In genomic region chr12:45162011-45162410, GRCm38 (mm10) we compare ENCODE assay signal across 8 mouse cellular contexts.
DNase-seq lines count a peak whose midpoint lies in the region; ATAC-seq and TF ChIP-seq lines count a peak whose summit lies in the region.

No protein-coding gene starts in this region.

- H3K36me3 ChIP-seq in heart, adult 2 months (ENCODE audit: control insufficient read depth, insufficient read depth, low read length) = no peaks in the 10 kb centered on the region
- no peaks in the 10 kb centered on the region for H3K36me3 ChIP-seq in heart, embryonic 12.5 days
- H3K36me3 ChIP-seq in embryonic facial prominence, embryonic 14.5 days (ENCODE audit: control insufficient read depth, insufficient read depth, low read length) = no peaks in the 10 kb centered on the region

- TF ChIP-seq EP300 in heart, adult 2 months (IDR thresholded peaks at IDR 0.05; ENCODE audit: insufficient read depth, low read depth, low read length) = no peak

- H3K27me3 ChIP-seq in heart, adult 2 months (ENCODE audit: control insufficient read depth, insufficient read depth, low read length) = no peaks in the 10 kb centered on the region
- no peaks in the 10 kb centered on the region for H3K27me3 ChIP-seq in heart, embryonic 12.5 days (replicated peaks)
- H3K27me3 ChIP-seq in embryonic facial prominence, embryonic 14.5 days (replicated peaks; ENCODE audit: control insufficient read depth, insufficient read depth, low read length) = no peaks in the 10 kb centered on the region

- no peaks in the 10 kb centered on the region for H3K4me1 ChIP-seq in heart, adult 2 months (ENCODE audit: control insufficient read depth, insufficient read depth, low read length)
- H3K4me1 ChIP-seq in heart, embryonic 12.5 days (replicated peaks) = no peaks in the 10 kb centered on the region
- H3K4me1 ChIP-seq in embryonic facial prominence, embryonic 14.5 days (ENCODE audit: control insufficient read depth, insufficient read depth, low read length) = no peaks in the 10 kb centered on the region

- intact Hi-C loops in heart, adult 2 months (cut with DNase I) = loop anchor here (5.0 to 10.0 kb wide), 2 partner anchors 147 to 490 kb away; no protein-coding TSS in a partner anchor

- no peaks in the 10 kb centered on the region for H3K9me3 ChIP-seq in heart, embryonic 12.5 days (replicated peaks)
- no peaks in the 10 kb centered on the region for H3K9me3 ChIP-seq in embryonic facial prominence, embryonic 14.5 days (ENCODE audit: control insufficient read depth, low read length)

- no peak overlapping the region for H3K4me3 ChIP-seq in heart, adult 2 months
- no peak overlapping the region for H3K4me3 ChIP-seq in heart, embryonic 12.5 days
- no peak overlapping the region for H3K4me3 ChIP-seq in embryonic facial prominence, embryonic 14.5 days (ENCODE audit: low read depth, low read length)

- peak; percentile 4 to 17 for DNase-seq in heart, adult 2 months
- peak; percentile 42 for DNase-seq in ES-CJ7 (ENCODE audit: low read depth, low spot score)
- DNase-seq in embryonic facial prominence, embryonic 14.5 days (ENCODE audit: low spot score) = peak; percentile 35
- DNase-seq in kidney, postnatal 4 days = peak; percentile 4 to 21
- DNase-seq in skeletal muscle tissue, adult 2 months (ENCODE audit: low read depth, low spot score) = peak; percentile 5
- no peak for DNase-seq in B cell, adult 2 months
- DNase-seq in MN1 (ENCODE audit: low spot score) = no peak

- H3K27ac ChIP-seq in heart, adult 2 months = no peak overlapping the region
- H3K27ac ChIP-seq in heart, embryonic 12.5 days (ENCODE audit: poor library complexity, severe bottlenecking) = no peak overlapping the region
- H3K27ac ChIP-seq in embryonic facial prominence, embryonic 14.5 days (replicated peaks; ENCODE audit: low read depth, low read length) = no peak overlapping the region

- no peak for ATAC-seq in heart, embryonic 12.5 days (ENCODE audit: insufficient number of reproducible peaks, low FRiP score)
- no peak for ATAC-seq in embryonic facial prominence, embryonic 14.5 days (ENCODE audit: low read depth)

- no peaks in the 10 kb centered on the region for H3K79me2 ChIP-seq in heart, adult 2 months (replicated peaks; ENCODE audit: control insufficient read depth, insufficient read depth, low read length)

- WGBS in heart, adult 2 months = 79% methylated on average over 4 of the region's 4 CpGs
- WGBS in heart, embryonic 12.5 days = 63% methylated on average over 4 of the region's 4 CpGs
- 73% methylated on average over 4 of the region's 4 CpGs for WGBS in embryonic facial prominence, embryonic 14.5 days

- H3K9ac ChIP-seq in heart, adult 2 months (ENCODE audit: low read depth, low read length) = no peak overlapping the region
- no peak overlapping the region for H3K9ac ChIP-seq in heart, embryonic 12.5 days
- no peak overlapping the region for H3K9ac ChIP-seq in embryonic facial prominence, embryonic 14.5 days (ENCODE audit: low read depth, low read length)

- no peak for TF ChIP-seq POLR2A in heart, adult 2 months (IDR thresholded peaks at IDR 0.05; ENCODE audit: insufficient read depth, low read depth, low read length)

- peak; percentile 76 for TF ChIP-seq CTCF in heart, adult 2 months (IDR thresholded peaks at IDR 0.05)

- H3K4me2 ChIP-seq in heart, embryonic 12.5 days = no peak overlapping the region
- no peak overlapping the region for H3K4me2 ChIP-seq in embryonic facial prominence, embryonic 14.5 days (ENCODE audit: low read depth, low read length)

Comparison
In these comparisons a context has a peak if more than half of its experiments do, and no peak if none do; other contexts are left out.
1. DNase-seq: peak in heart, adult 2 months (2 of 2), ES-CJ7 (single experiment), embryonic facial prominence, embryonic 14.5 days (single experiment), kidney, postnatal 4 days (2 of 2) and skeletal muscle tissue, adult 2 months (single experiment); none in B cell, adult 2 months (0 of 2) and MN1 (single experiment).